Mouse (Mus musculus) E14TG2a.4 (cell line): ENCODE data around the gene Cttnbp2nl.

Experiments used
- H3K27me3 ChIP-seq: 2 replicates; pipeline ENCODE4 v1.6.1; 2014; ENCODE audit warnings: low read length, control low read depth; ENCODE audit not compliant: insufficient read depth
- H3K36me3 ChIP-seq: 2 replicates; pipeline ENCODE4 v1.6.1; 2014; ENCODE audit warnings: low read length, control low read depth; ENCODE audit not compliant: insufficient read depth
- H3K4me1 ChIP-seq: replicated peaks from 2 replicates; pipeline ENCODE4 v1.6.1; 2014; ENCODE audit warnings: low read depth, low read length, control low read depth
- H3K4me3 ChIP-seq: replicated peaks from 2 replicates; pipeline ENCODE4 v1.5.1; 2014; ENCODE audit warnings: mild to moderate bottlenecking, low read length
- H3K9me3 ChIP-seq: 2 replicates; pipeline ENCODE4 v1.6.1; 2014; ENCODE audit warnings: low read length, control low read depth
- CTCF ChIP-seq: conservative IDR thresholded peaks from 2 replicates; pipeline ENCODE4 v1.5.1; 2014; ENCODE audit warnings: low read length
- NANOG ChIP-seq: IDR thresholded peaks from 2 replicates; pipeline ENCODE4 v1.6.1; 2014; ENCODE audit warnings: borderline replicate concordance, low read length, mixed read lengths
- POU5F1 ChIP-seq: IDR thresholded peaks from 2 replicates; pipeline ENCODE4 v1.6.1; 2014; ENCODE audit warnings: low read length, borderline replicate concordance

The Cttnbp2nl gene

GRCm38 (mm10) chr3:105037240-105037770, 15.6 kb downstream of the Cttnbp2nl start:
- Histone ChIP-seq H3K9me3 (no peaks in the 10 kb centered on the region), H3K36me3 (peaks cover 56% of the 10 kb centered on the region), H3K4me3 (peak overlapping the region; percentile 10; the same call in 1 of the 2 replicates), H3K4me1 (peaks cover 55% of the 10 kb centered on the region), H3K27me3 (no peaks in the 10 kb centered on the region)
- TF ChIP-seq NANOG: no peak
- TF ChIP-seq CTCF: no peak
- no peak for TF ChIP-seq POU5F1

- Histone ChIP-seq H3K36me3 (peaks cover 64% of the 10 kb centered on the region), H3K9me3 (no peaks in the 10 kb centered on the region), H3K4me3 (no peak overlapping the region), H3K27me3 (no peaks in the 10 kb centered on the region), H3K4me1 (peaks cover 46% of the 10 kb centered on the region)
- TF ChIP-seq POU5F1: no peak
- TF ChIP-seq CTCF: no peak
- no peak for TF ChIP-seq NANOG
These were observed 16.6 kb downstream of the Cttnbp2nl start for GRCm38 (mm10) chr3:105036281-105036847.

DNA sequence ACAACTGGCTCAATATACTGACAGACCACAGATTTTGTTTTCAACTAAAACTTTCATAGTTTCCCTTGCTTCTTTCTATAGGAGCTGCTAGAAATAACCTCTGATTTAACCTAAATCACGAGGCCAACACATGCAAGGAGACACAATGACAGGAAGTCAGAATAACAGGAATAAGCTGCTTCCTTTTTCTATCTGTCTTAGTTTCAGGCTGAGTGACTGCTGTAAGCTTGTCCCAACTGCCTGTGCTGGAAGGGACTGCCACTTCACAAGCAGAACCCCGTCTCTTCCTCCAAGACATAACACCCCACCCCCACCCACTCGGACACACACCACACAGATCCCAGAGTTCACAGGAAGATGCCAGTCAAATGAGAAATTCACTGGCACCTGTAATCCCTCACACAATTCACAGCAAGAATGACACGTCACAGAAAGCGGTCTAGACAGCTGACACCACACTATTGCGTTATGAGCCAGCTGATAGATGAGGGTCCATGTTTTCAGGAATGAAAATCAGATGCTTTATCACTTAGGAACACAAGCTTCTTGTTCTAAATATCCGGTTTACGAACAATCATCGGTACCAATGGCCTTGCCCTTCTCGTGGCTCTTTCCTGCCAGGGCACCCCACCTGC, 29.5 kb downstream of the Cttnbp2nl start:
- Histone ChIP-seq H3K4me1 (peaks cover 25% of the 10 kb centered on the region), H3K36me3 (peaks cover 19% of the 10 kb centered on the region), H3K9me3 (no peaks in the 10 kb centered on the region), H3K4me3 (no peak overlapping the region), H3K27me3 (no peaks in the 10 kb centered on the region)
- TF ChIP-seq POU5F1 (no peak), CTCF (no peak), NANOG (no peak)

- TF ChIP-seq CTCF: no peak
- no peak for TF ChIP-seq POU5F1
- Histone ChIP-seq H3K4me1 (peaks cover 32% of the 10 kb centered on the region), H3K36me3 (peaks cover 14% of the 10 kb centered on the region), H3K27me3 (no peaks in the 10 kb centered on the region), H3K4me3 (no peak overlapping the region), H3K9me3 (no peaks in the 10 kb centered on the region)
These were observed 32.9 kb downstream of the Cttnbp2nl start for GRCm38 (mm10) chr3:105019826-105020692.

DNA sequence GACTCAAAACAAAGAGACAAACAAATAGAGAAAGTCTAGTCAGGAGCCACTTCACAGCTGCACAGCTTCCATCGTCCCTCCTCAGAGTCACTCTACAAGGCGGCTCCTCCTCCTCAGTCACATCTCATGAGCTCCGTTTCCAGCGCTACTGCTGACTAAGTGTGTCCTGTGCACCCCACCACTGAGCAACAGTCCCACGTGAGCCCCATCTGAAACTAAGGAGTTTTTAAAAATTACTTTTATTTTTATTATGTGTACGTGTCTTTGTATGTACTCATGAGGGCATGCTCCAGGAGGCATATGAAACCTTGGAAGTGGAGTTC, 34.2 kb downstream of the Cttnbp2nl start:
- Histone ChIP-seq H3K4me1 (peaks cover 24% of the 10 kb centered on the region), H3K4me3 (no peak overlapping the region), H3K27me3 (no peaks in the 10 kb centered on the region), H3K36me3 (peaks cover 17% of the 10 kb centered on the region), H3K9me3 (no peaks in the 10 kb centered on the region)
- no peak for TF ChIP-seq NANOG
- no peak for TF ChIP-seq CTCF
- TF ChIP-seq POU5F1: no peak

- no peaks in the 10 kb centered on the region for H3K9me3 ChIP-seq
- H3K36me3 ChIP-seq: peaks cover 17% of the 10 kb centered on the region
- no peak overlapping the region for H3K4me3 ChIP-seq
- no peaks in the 10 kb centered on the region for H3K27me3 ChIP-seq
- TF ChIP-seq POU5F1: no peak
- no peak for TF ChIP-seq NANOG
- TF ChIP-seq CTCF: no peak
- peaks cover 24% of the 10 kb centered on the region for H3K4me1 ChIP-seq
These were observed 34.7 kb downstream of the Cttnbp2nl start for GRCm38 (mm10) chr3:105018085-105018782.

DNA sequence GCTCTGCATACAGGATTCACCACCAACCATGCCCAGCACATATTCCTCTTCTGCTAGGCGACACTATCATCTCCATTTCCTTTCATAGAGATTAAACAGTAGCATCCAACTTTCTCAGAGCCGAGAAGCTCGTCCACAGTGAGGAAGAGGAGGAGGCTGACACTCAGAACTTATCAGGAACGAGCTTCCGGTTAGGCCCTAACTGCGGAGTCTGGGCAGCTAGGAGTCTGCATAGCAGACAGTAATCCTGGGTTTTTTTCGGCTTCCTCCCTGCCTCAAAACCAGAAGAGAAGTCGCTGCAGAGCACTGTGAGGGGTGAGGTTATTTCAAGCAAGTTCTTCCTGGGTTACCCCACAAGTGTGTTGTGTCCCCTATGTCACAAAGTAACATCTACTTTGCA, 35.6 kb downstream of the Cttnbp2nl start:
- peaks cover 22% of the 10 kb centered on the region for H3K4me1 ChIP-seq
- TF ChIP-seq NANOG: no peak
- no peak for TF ChIP-seq POU5F1
- no peak for TF ChIP-seq CTCF

DNA sequence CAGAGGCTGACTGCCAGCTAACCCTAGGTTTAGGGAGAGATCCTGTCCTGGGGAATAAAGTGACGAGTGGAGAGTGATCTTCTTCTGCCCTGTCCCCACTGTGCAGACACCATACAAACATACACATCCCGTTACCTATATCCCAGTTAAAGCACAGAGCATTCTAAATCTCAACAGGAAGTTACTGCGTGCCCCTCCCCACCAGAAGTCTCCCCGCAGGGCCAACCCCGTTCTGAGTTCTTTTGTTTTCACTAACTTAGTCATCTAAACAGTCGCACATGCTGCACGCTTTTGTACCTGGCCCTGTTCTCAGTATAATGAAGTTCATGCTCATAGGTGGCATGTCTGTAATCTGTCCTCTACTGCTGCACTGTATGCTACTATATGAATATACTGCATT, 36.7 kb downstream of the Cttnbp2nl start:
- no peaks in the 10 kb centered on the region for H3K27me3 ChIP-seq
- H3K9me3 ChIP-seq: no peaks in the 10 kb centered on the region
- H3K36me3 ChIP-seq: peaks cover 17% of the 10 kb centered on the region
- H3K4me1 ChIP-seq: peaks cover 16% of the 10 kb centered on the region
- H3K4me3 ChIP-seq: no peak overlapping the region
- TF ChIP-seq CTCF: no peak
- no peak for TF ChIP-seq POU5F1
- TF ChIP-seq NANOG: no peak

More for the DNA sequence above, 35.6 kb downstream of the Cttnbp2nl start:
- H3K27me3 ChIP-seq: no peaks in the 10 kb centered on the region
- H3K36me3 ChIP-seq: peaks cover 11% of the 10 kb centered on the region
- H3K4me3 ChIP-seq: no peak overlapping the region
- H3K9me3 ChIP-seq: no peaks in the 10 kb centered on the region
